Mouse (Mus musculus): Measurements from ENCODE around the gene Ank. TPM values are rescaled to one million over a fixed set of nuclear protein-coding genes. Genes with fewer than 3 reads are reported as not detected.
A peak's percentile ranks its signal among the peaks of the same experiment; 100 is the strongest.

Ank gene
- polyA plus RNA-seq, 1 experiment from 2014 or later = 23.3 TPM

GRCm38 (mm10) chr15:27612533-27613221, 146.2 kb downstream of the Ank start:
- H3K36me3 ChIP-seq = peaks cover 41% of the 10 kb centered on the region
- ATAC-seq (ENCODE audit: insufficient number of reproducible peaks, low FRiP score, low TSS enrichment, low read depth) = 0 out of 2 replicates have a peak, but pooled peaks have one; percentile 39
- H3K4me3 ChIP-seq (replicated peaks) = no peak overlapping the region
- H3K4me1 ChIP-seq = no peaks in the 10 kb centered on the region
- no peak overlapping the region for H3K4me2 ChIP-seq (replicated peaks)
- no peak overlapping the region for H3K9ac ChIP-seq
- H3K27me3 ChIP-seq = no peaks in the 10 kb centered on the region
- H3K27ac ChIP-seq (replicated peaks) = no peak overlapping the region
- WGBS = 50% methylated on average over 6 of the region's 6 CpGs
- no peaks in the 10 kb centered on the region for H3K9me3 ChIP-seq (replicated peaks)

GRCm38 (mm10) chr15:27613255-27613654, 146.8 kb downstream of the Ank start:
- H3K9me3 ChIP-seq (replicated peaks) = no peaks in the 10 kb centered on the region
- no peak for ATAC-seq (ENCODE audit: insufficient number of reproducible peaks, low FRiP score, low TSS enrichment, low read depth)
- 87% methylated on average over 4 of the region's 4 CpGs for WGBS
- H3K4me1 ChIP-seq = no peaks in the 10 kb centered on the region
- no peak overlapping the region for H3K4me2 ChIP-seq (replicated peaks)
- H3K27ac ChIP-seq (replicated peaks) = no peak overlapping the region
- H3K36me3 ChIP-seq = peaks cover 36% of the 10 kb centered on the region
- H3K27me3 ChIP-seq = no peaks in the 10 kb centered on the region
- H3K9ac ChIP-seq = no peak overlapping the region
- no peak overlapping the region for H3K4me3 ChIP-seq (replicated peaks)

GRCm38 (mm10) chr15:27616159-27616558, 149.7 kb downstream of the Ank start:
- no peaks in the 10 kb centered on the region for H3K27me3 ChIP-seq
- no peak overlapping the region for H3K4me2 ChIP-seq (replicated peaks)
- no peaks in the 10 kb centered on the region for H3K9me3 ChIP-seq (replicated peaks)
- no peak overlapping the region for H3K9ac ChIP-seq
- no peak overlapping the region for H3K4me3 ChIP-seq (replicated peaks)
- no peak overlapping the region for H3K27ac ChIP-seq (replicated peaks)
- 69% methylated on average over 4 of the region's 4 CpGs for WGBS
- H3K4me1 ChIP-seq = 0 out of 2 replicates have a peak, but pooled peaks cover 3% of the 10 kb centered on the region
- ATAC-seq (ENCODE audit: insufficient number of reproducible peaks, low FRiP score, low TSS enrichment, low read depth) = no peak
- H3K36me3 ChIP-seq = peaks cover 31% of the 10 kb centered on the region; the same call in 1 of the 2 replicates

GRCm38 (mm10) chr15:27617227-27617626, 150.8 kb downstream of the Ank start:
- no peaks in the 10 kb centered on the region for H3K9me3 ChIP-seq (replicated peaks)
- H3K9ac ChIP-seq = no peak overlapping the region
- WGBS = 67% methylated on average over 3 of the region's 3 CpGs
- H3K4me1 ChIP-seq = 0 out of 2 replicates have a peak, but pooled peaks cover 3% of the 10 kb centered on the region
- no peak overlapping the region for H3K4me2 ChIP-seq (replicated peaks)
- no peaks in the 10 kb centered on the region for H3K27me3 ChIP-seq
- peaks cover 27% of the 10 kb centered on the region for H3K36me3 ChIP-seq
- ATAC-seq (ENCODE audit: insufficient number of reproducible peaks, low FRiP score, low TSS enrichment, low read depth) = no peak
- no peak overlapping the region for H3K27ac ChIP-seq (replicated peaks)
- no peak overlapping the region for H3K4me3 ChIP-seq (replicated peaks)

GRCm38 (mm10) chr15:27618778-27619533, 152.5 kb downstream of the Ank start:
- Histone ChIP-seq H3K4me2 (replicated peaks) (no peak overlapping the region), H3K9ac (no peak overlapping the region), H3K4me3 (replicated peaks) (no peak overlapping the region), H3K4me1 (0 out of 2 replicates have a peak, but pooled peaks cover 3% of the 10 kb centered on the region), H3K36me3 (peaks cover 38% of the 10 kb centered on the region), H3K27me3 (no peaks in the 10 kb centered on the region), H3K9me3 (replicated peaks) (no peaks in the 10 kb centered on the region), H3K27ac (replicated peaks) (no peak overlapping the region)
- WGBS = 74% methylated on average over 6 of the region's 6 CpGs
- no peak for ATAC-seq (ENCODE audit: insufficient number of reproducible peaks, low FRiP score, low TSS enrichment, low read depth)

GRCm38 (mm10) chr15:27619683-27620082, 153.2 kb downstream of the Ank start:
- H3K27ac ChIP-seq (replicated peaks) = no peak overlapping the region
- 81% methylated on average over 3 of the region's 3 CpGs for WGBS
- no peak overlapping the region for H3K4me3 ChIP-seq (replicated peaks)
- H3K9ac ChIP-seq = no peak overlapping the region
- no peak overlapping the region for H3K4me2 ChIP-seq (replicated peaks)
- peaks cover 3% of the 10 kb centered on the region; the same call in 1 of the 2 replicates for H3K4me1 ChIP-seq
- H3K36me3 ChIP-seq = peaks cover 40% of the 10 kb centered on the region
- no peaks in the 10 kb centered on the region for H3K27me3 ChIP-seq
- H3K9me3 ChIP-seq (replicated peaks) = no peaks in the 10 kb centered on the region
- no peak for ATAC-seq (ENCODE audit: insufficient number of reproducible peaks, low FRiP score, low TSS enrichment, low read depth)

GRCm38 (mm10) chr15:27620475-27621185, 154.2 kb downstream of the Ank start:
- Histone ChIP-seq H3K4me2 (replicated peaks) (no peak overlapping the region), H3K36me3 (peaks cover 37% of the 10 kb centered on the region), H3K9me3 (replicated peaks) (no peaks in the 10 kb centered on the region), H3K9ac (no peak overlapping the region), H3K4me3 (replicated peaks) (no peak overlapping the region), H3K27ac (replicated peaks) (no peak overlapping the region), H3K4me1 (peaks cover 3% of the 10 kb centered on the region; the same call in 1 of the 2 replicates), H3K27me3 (no peaks in the 10 kb centered on the region)
- WGBS = 85% methylated on average over 6 of the region's 6 CpGs
- no peak for ATAC-seq (ENCODE audit: insufficient number of reproducible peaks, low FRiP score, low TSS enrichment, low read depth)

- no peak for ATAC-seq (ENCODE audit: insufficient number of reproducible peaks, low FRiP score, low TSS enrichment, low read depth)
- Histone ChIP-seq H3K36me3 (peaks cover 35% of the 10 kb centered on the region), H3K4me3 (replicated peaks) (no peak overlapping the region), H3K27ac (replicated peaks) (no peak overlapping the region), H3K9ac (no peak overlapping the region), H3K27me3 (no peaks in the 10 kb centered on the region), H3K4me2 (replicated peaks) (no peak overlapping the region), H3K9me3 (replicated peaks) (no peaks in the 10 kb centered on the region), H3K4me1 (peaks cover 3% of the 10 kb centered on the region; the same call in 1 of the 2 replicates)
- 88% methylated on average over 6 of the region's 6 CpGs for WGBS
Observed at GRCm38 (mm10) chr15:27623286-27623685, 156.8 kb downstream of the Ank start.

- Histone ChIP-seq H3K9me3 (replicated peaks) (no peaks in the 10 kb centered on the region), H3K27ac (replicated peaks) (no peak overlapping the region), H3K36me3 (peaks cover 27% of the 10 kb centered on the region), H3K4me3 (replicated peaks) (no peak overlapping the region), H3K4me1 (peaks cover 16% of the 10 kb centered on the region), H3K27me3 (no peaks in the 10 kb centered on the region), H3K4me2 (replicated peaks) (no peak overlapping the region), H3K9ac (no peak overlapping the region)
- 84% methylated on average over 13 of the region's 13 CpGs for WGBS
- no peak for ATAC-seq (ENCODE audit: insufficient number of reproducible peaks, low FRiP score, low TSS enrichment, low read depth)
Observed at GRCm38 (mm10) chr15:27625014-27625889, 158.8 kb downstream of the Ank start.

- Histone ChIP-seq H3K4me3 (replicated peaks) (no peak overlapping the region), H3K4me1 (peaks cover 16% of the 10 kb centered on the region), H3K27me3 (no peaks in the 10 kb centered on the region), H3K9ac (no peak overlapping the region), H3K4me2 (replicated peaks) (no peak overlapping the region), H3K27ac (replicated peaks) (no peak overlapping the region), H3K36me3 (peaks cover 27% of the 10 kb centered on the region), H3K9me3 (replicated peaks) (no peaks in the 10 kb centered on the region)
- 89% methylated on average over 10 of the region's 10 CpGs for WGBS
- no peak for ATAC-seq (ENCODE audit: insufficient number of reproducible peaks, low FRiP score, low TSS enrichment, low read depth)
Observed at GRCm38 (mm10) chr15:27625890-27626255, 159.4 kb downstream of the Ank start.
